Mouse (Mus musculus) stomach, embryonic 15.5 days (tissue): ENCODE measurements around the gene Tmem88. TPM values are rescaled to one million over a fixed set of nuclear protein-coding genes. Genes with fewer than 3 reads are reported as not detected.

Experiments
- ATAC-seq: fragments of 200-750 bp; cut with Nextera tagmentation; 2 replicates; pipeline ENCODE4 v1.8.0; 2017; ENCODE audit warnings: low read depth, moderate number of reproducible peaks, moderate TSS enrichment; ENCODE audit not compliant: insufficient read depth, low FRiP score
- H3K27ac ChIP-seq: fragments of 300-500 bp; sonication (generic); 2 replicates; pipeline ENCODE4 v1.5.1; 2015; ENCODE audit warnings: mild to moderate bottlenecking, inconsistent platforms
- H3K27me3 ChIP-seq: fragments of 300-500 bp; sonication (generic); replicated peaks from 2 replicates; pipeline ENCODE4 v1.6.1; 2015; ENCODE audit warnings: inconsistent platforms
- H3K36me3 ChIP-seq: fragments of 300-500 bp; sonication (generic); 2 replicates; pipeline ENCODE4 v1.6.1; 2015; ENCODE audit warnings: inconsistent platforms
- H3K4me1 ChIP-seq: fragments of 300-500 bp; sonication (generic); 2 replicates; pipeline ENCODE4 v1.6.1; 2015; ENCODE audit warnings: inconsistent platforms
- H3K4me2 ChIP-seq: fragments of 300-500 bp; sonication (generic); 2 replicates; pipeline ENCODE4 v1.6.1; 2015; ENCODE audit warnings: mild to moderate bottlenecking, inconsistent platforms
- H3K4me3 ChIP-seq: fragments of 300-500 bp; sonication (generic); replicated peaks from 2 replicates; pipeline ENCODE4 v1.5.1; 2015; ENCODE audit warnings: inconsistent platforms
- H3K9ac ChIP-seq: fragments of 300-500 bp; sonication (generic); 2 replicates; pipeline ENCODE4 v1.6.1; 2015; ENCODE audit warnings: inconsistent platforms
- H3K9me3 ChIP-seq: fragments of 300-500 bp; sonication (generic); 2 replicates; pipeline ENCODE4 v1.6.1; 2016; ENCODE audit warnings: inconsistent platforms
- WGBS: fragments of 180-500 bp; shearing (Covaris S2); methylation state at CpG from one replicate; pipeline ENCODE4 v1.1.7; 2015; 5-methylcytosine and 5-hydroxymethylcytosine counted together
- polyA plus RNA-seq: library from polyadenylated mRNA; unstranded; fragments of >200 nt; fragmentation: Nextera tagmentation; extraction: Ambion mirVana; gene quantifications from 2 replicates; pipeline ENCODE4 v1.2.1, GENCODE M21; 2015

Gene Tmem88
- 26.7 and 29.4 TPM in 2 replicates for polyA plus RNA-seq

DNA sequence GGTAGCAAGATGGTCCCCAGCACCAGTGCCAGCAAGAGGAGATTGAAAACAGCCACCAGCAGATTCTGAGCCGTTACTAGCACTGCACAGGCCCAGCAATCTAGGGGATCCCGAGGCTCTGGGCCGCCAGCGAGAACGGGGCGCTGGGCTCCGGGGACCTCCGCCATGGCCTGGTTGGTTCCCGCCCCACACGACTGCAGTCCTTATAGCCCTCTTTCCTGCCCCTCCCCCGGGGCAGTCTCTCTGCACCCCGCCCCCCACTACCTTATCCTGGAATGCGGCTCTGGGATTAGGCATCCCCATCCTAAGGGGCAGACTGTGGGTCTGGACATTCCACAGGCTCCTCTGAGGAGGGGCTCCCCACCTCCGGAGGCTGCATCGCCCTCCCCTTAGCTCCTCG lies at the start of gene Tmem88:
Gene Tmem88 (minus strand): TSS at position 176 of the 400 bp plus-strand sequence.
- Histone ChIP-seq H3K36me3 (peaks cover 29% of the 10 kb centered on the region), H3K27me3 (no peaks in the 10 kb centered on the region), H3K9me3 (no peaks in the 10 kb centered on the region), H3K9ac (peak within 1 kb of the TSS; percentile 14; the same call in 1 of the 2 replicates), H3K4me2 (peak within 1 kb of the TSS; percentile 63), H3K4me3 (peak within 1 kb of the TSS; percentile 61), H3K4me1 (peaks cover 46% of the 10 kb centered on the region), H3K27ac (peak within 1 kb of the TSS; percentile 75)
- 22% methylated on average over 16 of the region's 16 CpGs for WGBS
- ATAC-seq, result no peak

GRCm38 (mm10) chr11:69447299-69447698 lies 49.3 kb upstream of the Tmem88 start:
- Histone ChIP-seq H3K4me3 (no peak overlapping the region), H3K9me3 (no peaks in the 10 kb centered on the region), H3K4me2 (no peak overlapping the region), H3K27me3 (no peaks in the 10 kb centered on the region), H3K4me1 (peaks cover 11% of the 10 kb centered on the region), H3K27ac (no peak overlapping the region), H3K36me3 (no peaks in the 10 kb centered on the region), H3K9ac (no peak overlapping the region)
- no peak for ATAC-seq
- WGBS, result 88% methylated on average over 7 of the region's 7 CpGs

GRCm38 (mm10) chr11:69443328-69443727 lies 45.3 kb upstream of the Tmem88 start:
- H3K9me3 ChIP-seq, result no peaks in the 10 kb centered on the region
- 13% methylated on average over 5 of the region's 5 CpGs for WGBS
- no peaks in the 10 kb centered on the region for H3K36me3 ChIP-seq
- peaks cover 7% of the 10 kb centered on the region; the same call in 1 of the 2 replicates for H3K4me1 ChIP-seq
- no peak overlapping the region for H3K9ac ChIP-seq
- H3K4me3 ChIP-seq, result no peak overlapping the region
- ATAC-seq, result peak; percentile 84
- H3K4me2 ChIP-seq, result no peak overlapping the region
- peak overlapping the region; percentile 57 for H3K27ac ChIP-seq
- no peaks in the 10 kb centered on the region for H3K27me3 ChIP-seq

DNA sequence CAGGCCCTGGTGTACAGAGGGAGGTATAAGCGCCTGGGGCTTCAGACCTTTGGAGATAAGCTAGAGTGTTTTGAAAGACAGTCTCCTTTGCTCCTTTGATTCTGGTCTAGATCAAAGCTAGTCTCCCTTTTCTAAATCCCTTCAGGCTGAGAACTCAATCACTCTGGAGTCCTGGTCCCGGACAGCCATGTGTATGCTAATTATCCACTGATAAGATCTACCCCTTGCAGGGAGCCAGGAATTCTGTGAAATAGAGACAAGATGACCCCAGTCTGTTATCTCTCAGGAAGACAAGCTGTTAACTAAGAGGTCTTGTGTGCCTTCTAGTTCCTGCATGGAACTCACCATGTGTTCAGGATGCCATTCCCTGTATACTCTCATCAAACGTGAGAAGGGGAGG lies 39.3 kb upstream of the Tmem88 start:
- peaks cover 5% of the 10 kb centered on the region; the same call in 1 of the 2 replicates for H3K4me1 ChIP-seq
- H3K27me3 ChIP-seq, result no peaks in the 10 kb centered on the region
- no peak overlapping the region for H3K9ac ChIP-seq
- H3K4me3 ChIP-seq, result no peak overlapping the region
- ATAC-seq, result no peak
- no peaks in the 10 kb centered on the region for H3K36me3 ChIP-seq
- 46% methylated on average over 3 of the region's 3 CpGs for WGBS
- H3K4me2 ChIP-seq, result no peak overlapping the region
- H3K9me3 ChIP-seq, result no peaks in the 10 kb centered on the region
- no peak overlapping the region for H3K27ac ChIP-seq

GRCm38 (mm10) chr11:69433189-69433588 lies 35.2 kb upstream of the Tmem88 start:
- Histone ChIP-seq H3K4me2 (no peak overlapping the region), H3K9me3 (no peaks in the 10 kb centered on the region), H3K36me3 (no peaks in the 10 kb centered on the region), H3K27ac (no peak overlapping the region), H3K9ac (no peak overlapping the region), H3K4me3 (no peak overlapping the region), H3K27me3 (no peaks in the 10 kb centered on the region), H3K4me1 (peaks cover 15% of the 10 kb centered on the region)
- WGBS, result 63% methylated on average over 6 of the region's 6 CpGs
- ATAC-seq, result no peak

- Histone ChIP-seq H3K27ac (no peak overlapping the region), H3K9ac (no peak overlapping the region), H3K4me1 (peaks cover 15% of the 10 kb centered on the region), H3K9me3 (no peaks in the 10 kb centered on the region), H3K27me3 (no peaks in the 10 kb centered on the region), H3K36me3 (no peaks in the 10 kb centered on the region), H3K4me3 (no peak overlapping the region), H3K4me2 (no peak overlapping the region)
- 65% methylated on average over 11 of the region's 11 CpGs for WGBS
- no peak for ATAC-seq
Measured at GRCm38 (mm10) chr11:69432640-69432982, 34.6 kb upstream of the Tmem88 start.

- no peaks in the 10 kb centered on the region for H3K27me3 ChIP-seq
- H3K4me1 ChIP-seq, result peaks cover 15% of the 10 kb centered on the region
- H3K4me2 ChIP-seq, result peak overlapping the region; percentile 19; the same call in 1 of the 2 replicates
- no peak overlapping the region for H3K4me3 ChIP-seq
- WGBS, result 37% methylated on average over 11 of the region's 11 CpGs
- ATAC-seq, result peak; percentile 20; the same call in 1 of the 2 replicates
- no peak overlapping the region for H3K27ac ChIP-seq
- H3K9me3 ChIP-seq, result no peaks in the 10 kb centered on the region
- H3K9ac ChIP-seq, result no peak overlapping the region
- no peaks in the 10 kb centered on the region for H3K36me3 ChIP-seq
Measured at GRCm38 (mm10) chr11:69431829-69432639, 34.0 kb upstream of the Tmem88 start.

GRCm38 (mm10) chr11:69430631-69431030 lies 32.6 kb upstream of the Tmem88 start:
- peaks cover 15% of the 10 kb centered on the region for H3K4me1 ChIP-seq
- no peaks in the 10 kb centered on the region for H3K9me3 ChIP-seq
- no peak for ATAC-seq
- no peaks in the 10 kb centered on the region for H3K27me3 ChIP-seq
- H3K9ac ChIP-seq, result no peak overlapping the region
- H3K27ac ChIP-seq, result no peak overlapping the region
- WGBS, result 87% methylated on average over 15 of the region's 15 CpGs
- no peaks in the 10 kb centered on the region for H3K36me3 ChIP-seq
- H3K4me2 ChIP-seq, result no peak overlapping the region
- no peak overlapping the region for H3K4me3 ChIP-seq

DNA sequence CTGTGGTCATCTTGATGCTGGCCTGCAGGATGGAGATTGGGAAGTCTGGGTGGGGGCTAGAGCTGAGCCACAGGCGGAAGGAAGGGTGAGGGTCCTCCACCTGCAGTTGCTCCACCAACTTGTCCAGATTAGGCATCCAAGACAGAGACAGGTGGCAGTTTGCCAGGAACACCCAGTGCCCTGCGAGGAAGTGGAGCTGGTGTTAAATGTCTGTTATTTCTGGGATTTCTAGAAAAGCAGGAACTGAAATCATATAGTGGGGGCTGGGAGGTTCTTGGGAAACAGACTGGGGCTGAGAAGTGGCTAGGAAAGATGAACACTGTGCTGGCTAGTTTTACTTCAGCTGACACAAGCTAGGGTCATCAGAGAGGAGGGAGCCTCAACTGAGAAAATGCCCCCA lies 31.3 kb upstream of the Tmem88 start:
- ATAC-seq, result no peak
- Histone ChIP-seq H3K4me1 (peaks cover 15% of the 10 kb centered on the region), H3K27me3 (no peaks in the 10 kb centered on the region), H3K4me2 (no peak overlapping the region), H3K9me3 (no peaks in the 10 kb centered on the region), H3K4me3 (no peak overlapping the region), H3K27ac (no peak overlapping the region), H3K9ac (no peak overlapping the region), H3K36me3 (no peaks in the 10 kb centered on the region)
- 18% methylated on average over 2 of the region's 2 CpGs for WGBS

DNA sequence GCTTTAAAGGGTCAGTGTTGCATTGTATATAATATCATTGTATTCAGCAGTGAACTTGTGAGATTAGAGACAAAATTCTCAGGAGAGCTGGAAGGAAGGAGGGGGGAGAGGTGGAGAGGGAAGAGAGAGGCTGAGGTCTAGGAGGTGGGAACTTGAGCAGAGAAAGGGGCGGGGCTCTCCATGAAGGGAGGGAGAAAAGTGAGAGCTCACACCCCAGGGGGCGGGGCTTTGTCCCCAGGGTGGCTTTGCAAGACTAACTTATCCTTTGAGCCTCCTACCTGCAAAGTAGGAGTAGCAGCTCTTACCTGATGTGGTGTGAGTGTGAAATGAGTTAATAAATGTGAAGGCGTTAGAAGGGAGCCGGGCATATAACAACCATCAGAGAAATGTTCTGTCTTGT lies 30.7 kb upstream of the Tmem88 start:
- Histone ChIP-seq H3K27me3 (no peaks in the 10 kb centered on the region), H3K4me1 (peaks cover 15% of the 10 kb centered on the region), H3K9me3 (no peaks in the 10 kb centered on the region), H3K9ac (no peak overlapping the region), H3K4me3 (no peak overlapping the region), H3K27ac (no peak overlapping the region), H3K4me2 (peak overlapping the region; percentile 11; the same call in 1 of the 2 replicates), H3K36me3 (no peaks in the 10 kb centered on the region)
- WGBS, result 18% methylated on average over 4 of the region's 4 CpGs
- peak; percentile 48; the same call in 1 of the 2 replicates for ATAC-seq

- peaks cover 12% of the 10 kb centered on the region for H3K4me1 ChIP-seq
- H3K9ac ChIP-seq, result no peak overlapping the region
- no peak overlapping the region for H3K4me3 ChIP-seq
- H3K27me3 ChIP-seq, result peaks cover 5% of the 10 kb centered on the region; the same call in 1 of the 2 replicates
- H3K36me3 ChIP-seq, result no peaks in the 10 kb centered on the region
- H3K27ac ChIP-seq, result no peak overlapping the region
- no peak overlapping the region for H3K4me2 ChIP-seq
- H3K9me3 ChIP-seq, result no peaks in the 10 kb centered on the region
- WGBS, result 79% methylated on average over 2 of the region's 2 CpGs
- ATAC-seq, result no peak
Measured at GRCm38 (mm10) chr11:69426246-69426645, 28.2 kb upstream of the Tmem88 start.

GRCm38 (mm10) chr11:69423885-69424284 lies 25.9 kb upstream of the Tmem88 start:
- Histone ChIP-seq H3K9me3 (no peaks in the 10 kb centered on the region), H3K4me2 (no peak overlapping the region), H3K4me1 (peaks cover 26% of the 10 kb centered on the region), H3K9ac (no peak overlapping the region), H3K27ac (no peak overlapping the region), H3K4me3 (no peak overlapping the region), H3K27me3 (peaks cover 10% of the 10 kb centered on the region; the same call in 1 of the 2 replicates), H3K36me3 (no peaks in the 10 kb centered on the region)
- WGBS, result 61% methylated on average over 6 of the region's 6 CpGs
- ATAC-seq, result no peak
